Mouse (Mus musculus): ENCODE data around the gene Rasgef1b.
A peak's percentile ranks its signal among the peaks of the same experiment; 100 is the strongest.

Gene Rasgef1b

GRCm38 (mm10) chr5:99602244-99603023, 126.4 kb downstream of the Rasgef1b start:
- DNase-seq (ENCODE audit: low read depth, low spot score), result no peak

- DNase-seq (ENCODE audit: low read depth, low spot score), result no peak
Observed at GRCm38 (mm10) chr5:99599376-99599775, 129.5 kb downstream of the Rasgef1b start.

GRCm38 (mm10) chr5:99598470-99599110, 130.3 kb downstream of the Rasgef1b start:
- DNase-seq (ENCODE audit: low read depth, low spot score), result no peak

- DNase-seq (ENCODE audit: low read depth, low spot score), result no peak
Observed at GRCm38 (mm10) chr5:99597701-99598100, 131.2 kb downstream of the Rasgef1b start.

GRCm38 (mm10) chr5:99591348-99591747, 137.5 kb downstream of the Rasgef1b start:
- DNase-seq (ENCODE audit: low read depth, low spot score), result no peak

GRCm38 (mm10) chr5:99590539-99590938, 138.3 kb downstream of the Rasgef1b start:
- DNase-seq (ENCODE audit: low read depth, low spot score), result no peak

- DNase-seq (ENCODE audit: low read depth, low spot score), result no peak
Observed at GRCm38 (mm10) chr5:99587994-99588393, 140.9 kb downstream of the Rasgef1b start.

GRCm38 (mm10) chr5:99587589-99587988, 141.3 kb downstream of the Rasgef1b start:
- DNase-seq (ENCODE audit: low read depth, low spot score), result no peak

- no peak for DNase-seq (ENCODE audit: low read depth, low spot score)
Observed at GRCm38 (mm10) chr5:99586287-99586686, 142.6 kb downstream of the Rasgef1b start.

- DNase-seq (ENCODE audit: low read depth, low spot score), result no peak
Observed at GRCm38 (mm10) chr5:99585166-99585898, 143.5 kb downstream of the Rasgef1b start.

GRCm38 (mm10) chr5:99584266-99584665, 144.6 kb downstream of the Rasgef1b start:
- DNase-seq (ENCODE audit: low read depth, low spot score), result no peak

- no peak for DNase-seq (ENCODE audit: low read depth, low spot score)
Observed at GRCm38 (mm10) chr5:99582055-99582454, 146.8 kb downstream of the Rasgef1b start.

GRCm38 (mm10) chr5:99578692-99579091, 150.2 kb downstream of the Rasgef1b start:
- peak; percentile 75 for DNase-seq (ENCODE audit: low read depth, low spot score)

- DNase-seq (ENCODE audit: low read depth, low spot score), result no peak
Observed at GRCm38 (mm10) chr5:99575897-99576296, 153.0 kb downstream of the Rasgef1b start.

GRCm38 (mm10) chr5:99564501-99565323, 164.2 kb downstream of the Rasgef1b start:
- no peak for DNase-seq (ENCODE audit: low read depth, low spot score)

- no peak for DNase-seq (ENCODE audit: low read depth, low spot score)
Observed at GRCm38 (mm10) chr5:99562096-99562495, 166.8 kb downstream of the Rasgef1b start.

- no peak for DNase-seq (ENCODE audit: low read depth, low spot score)
Observed at GRCm38 (mm10) chr5:99559814-99560213, 169.1 kb downstream of the Rasgef1b start.

GRCm38 (mm10) chr5:99558231-99558630, 170.6 kb downstream of the Rasgef1b start:
- DNase-seq (ENCODE audit: low read depth, low spot score), result no peak

- DNase-seq (ENCODE audit: low read depth, low spot score), result no peak
Observed at GRCm38 (mm10) chr5:99552645-99553044, 176.2 kb downstream of the Rasgef1b start.

- DNase-seq (ENCODE audit: low read depth, low spot score), result no peak
Observed at GRCm38 (mm10) chr5:99544664-99545494, 184.0 kb downstream of the Rasgef1b start.

Data from CD4-positive, CD25-positive, alpha-beta regulatory T cell, adult 2 months (primary cell).